Mouse (Mus musculus) gastrocnemius, adult 8-10 months (tissue): ENCODE measurements at regions not wholly inside any gene's neighbourhood (a gene's known extent, or its start where the extent isn't known, plus 50 kb on each side); places are given as distances from the start of the nearest gene placed in this dataset.

Experiments
- DNase-seq, 2 experiments: peaks; one replicate each; pipeline ENCODE4 v3.0.0; 2022; ENCODE audit warnings: low spot score in 2 of 2

DNA sequence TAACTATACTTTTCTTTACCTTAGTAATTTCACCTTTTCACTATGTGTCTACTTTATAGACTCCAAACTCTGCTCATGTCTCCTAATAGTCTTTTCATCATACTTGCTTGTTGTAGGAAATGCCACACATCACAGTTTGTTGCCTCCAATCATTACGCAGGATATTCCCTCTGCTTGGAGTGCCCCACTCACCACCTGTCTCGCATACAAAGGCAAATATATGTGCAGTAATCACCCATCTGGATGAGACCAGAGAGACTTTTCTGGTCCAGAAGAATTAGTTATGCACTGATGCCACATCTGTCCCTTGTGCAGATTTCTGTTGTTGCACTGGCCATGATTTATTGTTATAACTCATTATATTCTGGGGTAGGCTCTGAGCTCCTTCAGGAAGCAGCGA is 293.9 kb upstream of the Alcam start:
- no peak for DNase-seq

DNA sequence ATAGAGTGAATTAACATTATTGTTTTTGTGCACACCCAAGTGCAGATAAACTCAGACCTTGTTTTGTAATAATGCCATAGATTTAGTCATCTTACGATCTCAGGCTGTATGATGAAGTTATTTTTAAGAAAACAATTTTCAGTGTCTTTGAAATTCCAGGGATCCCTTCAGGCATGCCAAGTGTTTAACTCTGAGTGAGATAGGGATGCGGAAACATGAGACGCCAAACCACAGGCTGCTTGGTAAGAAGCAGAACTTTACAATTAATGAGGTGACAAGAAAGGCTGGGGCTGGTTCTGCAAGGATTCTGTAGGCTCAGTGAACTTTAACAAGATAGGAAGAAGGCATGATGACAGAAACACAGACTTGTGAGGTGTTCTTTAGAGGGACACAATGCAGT is 292.3 kb upstream of the Alcam start:
- no peak for DNase-seq

DNA sequence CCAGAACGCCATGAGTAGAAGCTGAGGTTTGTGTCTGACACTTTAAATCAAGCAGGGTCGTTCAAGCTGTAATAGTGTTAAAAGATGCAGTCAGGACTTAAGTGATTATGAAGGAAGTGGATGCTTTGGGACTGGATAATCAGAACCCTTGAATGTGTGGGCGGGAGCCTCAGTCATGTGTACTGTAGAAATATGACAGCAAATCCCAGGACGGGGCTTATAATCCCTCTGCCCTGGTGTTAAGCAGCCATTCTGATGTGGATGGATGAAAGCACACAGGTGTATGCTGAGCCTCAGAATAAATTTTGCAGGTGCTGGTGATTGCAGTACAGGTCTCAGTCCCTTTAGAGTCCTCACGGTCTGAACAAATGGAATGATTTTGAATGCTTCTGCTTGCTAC is 290.8 kb upstream of the Alcam start:
- no peak for DNase-seq

DNA sequence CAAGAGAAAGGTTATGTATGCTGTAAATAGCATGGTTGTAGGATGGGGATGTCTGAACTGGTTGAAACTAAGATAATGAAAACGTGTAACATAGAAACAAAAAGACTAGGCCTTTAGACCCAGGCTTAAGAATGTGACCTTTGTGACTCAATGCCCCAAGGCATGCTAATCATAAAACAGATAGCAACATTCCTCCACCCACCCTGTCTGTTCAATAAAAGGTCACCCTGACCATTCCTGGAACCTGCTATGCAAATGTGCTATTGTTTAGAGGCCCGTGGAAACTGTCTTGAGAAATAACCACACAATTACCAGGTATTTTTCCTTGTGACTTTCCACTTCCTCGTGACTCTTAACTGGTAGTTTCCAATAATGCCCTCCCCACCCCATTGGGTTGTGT is 288.3 kb upstream of the Alcam start:
- DNase-seq = no peak

DNA sequence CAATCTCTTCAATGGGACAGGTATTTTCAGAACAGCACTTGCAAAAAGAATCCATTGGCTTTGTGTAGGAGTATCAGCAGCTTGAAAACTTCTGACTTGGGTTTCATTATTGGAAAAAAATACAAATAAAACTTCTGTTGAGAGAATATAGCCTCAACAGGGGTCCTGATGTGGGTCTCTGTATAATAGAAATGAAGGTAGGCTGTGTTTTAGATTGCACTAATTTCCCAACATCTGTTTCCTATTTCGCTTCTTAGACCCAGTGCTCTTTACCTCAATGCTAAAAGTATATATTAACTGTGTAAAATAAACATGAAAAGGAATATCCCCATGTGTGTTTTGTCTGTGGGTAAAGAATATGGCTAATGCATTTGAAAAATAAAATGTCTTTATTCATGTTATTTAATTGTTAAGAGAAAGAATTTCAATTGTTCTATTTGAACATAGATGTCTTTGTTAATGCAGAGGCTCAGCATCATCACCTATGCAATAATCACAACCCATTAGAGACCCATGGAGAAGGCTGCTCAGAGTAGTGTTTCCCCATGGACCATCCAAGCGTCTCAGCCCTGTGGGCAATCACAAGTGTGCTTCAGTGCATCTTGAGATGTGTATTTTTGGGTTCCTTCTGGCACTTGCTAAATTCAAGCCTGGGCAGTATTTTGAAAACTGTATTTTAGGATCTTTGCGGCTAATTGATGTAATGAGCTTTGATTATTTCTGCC is 272.4 kb upstream of the Alcam start:
- no peak for DNase-seq

DNA sequence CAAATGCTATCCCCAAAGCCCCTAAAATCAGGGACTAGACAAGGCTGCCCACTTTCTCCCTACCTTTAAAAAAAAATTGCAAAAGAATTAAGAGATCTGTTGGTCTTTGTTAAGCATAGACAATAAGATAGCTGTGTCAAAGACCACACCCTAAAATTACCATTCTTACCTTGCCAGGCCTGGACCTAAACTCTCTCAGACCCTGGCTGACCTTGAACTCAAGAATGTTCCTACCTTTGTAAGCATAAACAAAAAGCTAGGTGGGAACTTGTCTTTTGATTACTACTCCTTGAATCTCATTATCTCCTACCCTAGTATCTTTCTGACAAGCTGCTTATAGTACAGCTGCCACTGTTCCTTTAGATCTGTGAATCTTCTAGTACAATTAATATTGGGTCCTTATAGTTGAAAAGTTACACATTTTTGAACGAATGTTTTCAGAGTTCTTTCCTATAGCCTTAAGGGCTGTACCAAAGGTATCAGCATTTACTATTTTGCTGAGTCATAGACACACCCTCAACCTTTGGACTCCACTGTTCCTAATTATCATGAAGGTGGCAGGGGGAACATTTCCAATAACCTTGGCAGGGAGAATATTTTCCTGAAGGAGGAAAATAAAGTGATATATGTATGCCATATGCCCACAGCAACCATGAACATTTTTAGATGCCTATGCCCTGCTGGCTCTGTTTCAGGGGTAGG is 264.5 kb upstream of the Alcam start:
- DNase-seq = no peak

DNA sequence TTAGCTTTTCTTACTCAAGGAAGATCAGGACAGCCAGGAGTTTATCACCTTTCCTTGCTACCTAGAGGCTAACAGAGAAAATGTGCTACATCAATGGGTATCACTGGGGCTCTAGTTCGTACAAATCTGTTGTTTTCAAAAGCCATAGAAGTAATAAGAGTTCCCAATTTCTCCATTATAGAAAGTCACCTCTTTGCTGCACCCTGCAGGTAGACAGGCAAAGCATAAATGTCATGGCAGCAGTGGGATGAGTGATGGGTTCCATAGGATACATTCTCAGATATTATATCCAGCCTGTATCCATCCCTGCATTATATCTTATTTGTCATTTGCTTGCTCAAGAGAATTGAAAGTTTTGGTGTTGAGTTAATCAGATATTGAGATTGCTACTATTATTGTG is 236.4 kb upstream of the Alcam start:
- DNase-seq = no peak

DNA sequence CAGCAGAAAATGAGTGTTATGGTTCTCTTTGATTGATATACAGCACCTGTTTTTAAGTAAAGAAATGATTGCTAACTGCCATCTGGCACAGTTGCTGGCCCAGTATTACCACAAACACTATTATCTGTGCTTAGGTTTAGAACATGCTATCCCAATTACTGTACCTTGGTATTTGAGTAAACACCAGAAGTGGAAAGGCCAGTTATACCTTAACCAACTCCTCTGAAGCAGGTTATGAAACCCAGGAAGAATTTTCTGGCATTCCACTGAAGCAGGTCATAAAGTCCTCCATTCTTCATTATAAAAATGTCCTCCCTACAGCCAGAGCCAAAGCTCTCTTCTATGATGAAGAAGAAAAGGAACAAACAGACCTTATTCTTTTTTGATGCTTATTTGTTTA is 201.0 kb upstream of the Alcam start:
- DNase-seq = no peak
